Mouse (Mus musculus): ENCODE measurements around the gene Farp1.

DNA sequence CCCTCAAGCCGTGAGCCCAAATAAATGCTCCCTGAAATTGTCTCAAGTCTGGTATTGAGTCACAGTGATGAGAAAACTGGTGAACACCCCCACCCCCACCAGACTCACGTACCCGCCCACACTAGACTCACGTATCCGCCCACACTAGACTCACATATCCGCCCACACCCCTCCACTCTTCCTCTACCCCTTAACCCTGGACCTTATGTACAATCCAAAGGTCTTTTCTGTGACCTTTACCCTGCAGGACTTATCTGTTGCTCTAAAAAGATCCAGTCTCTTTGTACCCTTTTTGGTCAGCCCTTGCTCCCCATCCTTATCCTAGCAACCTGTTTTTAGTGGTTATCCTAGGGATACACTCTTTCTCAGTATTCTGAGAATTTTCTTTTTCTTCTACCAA lies 58.9 kb downstream of the Farp1 start:
- TF ChIP-seq CTCF (IDR thresholded peaks at IDR 0.05) (no peak), POLR2A (IDR thresholded peaks at IDR 0.05; ENCODE audit: insufficient read depth, low read depth, low read length) (no peak)

Measured in heart, adult 2 months (tissue).